Mouse (Mus musculus) ES-Bruce4 (cell line): ENCODE results near the gene Pyroxd2. TPM values are rescaled to one million over a fixed set of nuclear protein-coding genes. Genes with fewer than 3 reads are reported as not detected.
"Not testable (repeated sequence)": the region's sequence is repeated elsewhere in the genome, so short reads cannot be mapped to it uniquely, and the experiment has no call there.

Experiments
- H3K27ac ChIP-seq: 2 replicates; pipeline ENCODE4 v1.5.1; 2012; ENCODE audit warnings: low read length, inconsistent platforms; ENCODE audit not compliant: insufficient read depth
- H3K27me3 ChIP-seq: 2 replicates; pipeline ENCODE4 v1.6.1; 2012; ENCODE audit warnings: mild to moderate bottlenecking, low read length, inconsistent platforms; ENCODE audit not compliant: control insufficient read depth, poor library complexity, insufficient read depth, severe bottlenecking
- H3K36me3 ChIP-seq: 2 replicates; pipeline ENCODE4 v1.6.1; 2012; ENCODE audit warnings: inconsistent platforms, mild to moderate bottlenecking, low read length, moderate library complexity; ENCODE audit not compliant: control insufficient read depth, poor library complexity, insufficient read depth, severe bottlenecking
- H3K4me1 ChIP-seq: one replicate; pipeline ENCODE4 v1.8.1; 2011; ENCODE audit warnings: low read length; ENCODE audit not compliant: control insufficient read depth, insufficient read depth
- H3K4me3 ChIP-seq: 2 replicates; pipeline ENCODE4 v1.5.1; 2011; ENCODE audit warnings: low read depth, mild to moderate bottlenecking, low read length
- H3K9ac ChIP-seq: 2 replicates; pipeline ENCODE4 v1.6.1; 2012; ENCODE audit warnings: low read depth, mild to moderate bottlenecking, inconsistent platforms; ENCODE audit not compliant: poor library complexity, severe bottlenecking
- H3K9me3 ChIP-seq: replicated peaks from 2 replicates; pipeline ENCODE4 v1.6.1; 2012; ENCODE audit warnings: mild to moderate bottlenecking, low read length, inconsistent platforms; ENCODE audit not compliant: control insufficient read depth, poor library complexity, insufficient read depth, severe bottlenecking
- CTCF ChIP-seq: IDR thresholded peaks from one replicate; pipeline ENCODE4 v1.8.1; 2011; ENCODE audit warnings: low read depth, low read length
- EP300 ChIP-seq: IDR thresholded peaks from 2 replicates; pipeline ENCODE4 v1.6.1; 2011; ENCODE audit warnings: low read depth, low read length; ENCODE audit not compliant: insufficient read depth
- POLR2A ChIP-seq: IDR thresholded peaks from one replicate; pipeline ENCODE4 v1.8.1; 2011; ENCODE audit warnings: low read length; ENCODE audit not compliant: insufficient read depth
- polyA plus RNA-seq: library from polyadenylated mRNA; stranded (reverse); fragments of >200 nt; gene quantifications from 2 replicates; pipeline ENCODE4 v1.2.4, GENCODE M21; 2011; ENCODE audit warnings: low read depth; ENCODE audit not compliant: missing spikeins, insufficient read depth, insufficient read length

Gene Pyroxd2
- polyA plus RNA-seq, 1 experiment = 0.81 TPM

DNA sequence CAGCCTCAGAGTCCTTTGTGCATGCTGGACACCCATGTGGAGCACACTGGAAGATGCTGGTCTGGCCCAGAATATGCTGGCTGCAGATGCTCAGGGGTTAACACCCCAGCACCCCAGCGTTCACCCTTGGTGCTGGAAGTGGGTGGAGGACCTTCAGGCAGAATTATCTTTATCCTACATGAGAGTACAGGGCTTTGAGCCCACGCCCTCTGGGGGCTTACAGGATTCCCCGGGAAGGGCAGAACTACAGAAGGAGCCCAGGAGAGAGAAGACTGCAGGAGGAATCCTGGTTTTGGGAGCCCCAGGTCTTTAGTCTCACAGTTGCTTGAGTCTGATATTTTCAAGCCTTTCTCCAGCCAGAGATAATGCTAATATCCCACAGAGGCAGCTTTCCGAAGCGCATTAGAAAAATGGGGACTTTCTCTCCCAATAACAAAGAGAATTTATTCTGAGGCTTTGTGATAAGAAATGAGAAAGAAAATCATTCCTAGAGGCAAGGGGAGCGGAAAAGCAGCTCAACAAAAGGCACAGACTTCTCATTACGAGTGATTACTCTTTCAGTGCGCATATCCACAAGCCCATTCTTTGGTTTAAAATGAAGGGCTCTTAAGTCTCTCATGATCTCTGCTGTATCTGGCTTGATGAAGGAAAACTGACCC lies 33.1 kb upstream of the Pyroxd2 start:
- Histone ChIP-seq H3K36me3 (no peaks in the 10 kb centered on the region), H3K4me3 (no peak overlapping the region), H3K27me3 (no peaks in the 10 kb centered on the region), H3K27ac (no peak overlapping the region), H3K4me1 (no peaks in the 10 kb centered on the region), H3K9me3 (no peaks in the 10 kb centered on the region), H3K9ac (no peak overlapping the region)
- TF ChIP-seq EP300 = no peak
- no peak for TF ChIP-seq POLR2A
- no peak for TF ChIP-seq CTCF

DNA sequence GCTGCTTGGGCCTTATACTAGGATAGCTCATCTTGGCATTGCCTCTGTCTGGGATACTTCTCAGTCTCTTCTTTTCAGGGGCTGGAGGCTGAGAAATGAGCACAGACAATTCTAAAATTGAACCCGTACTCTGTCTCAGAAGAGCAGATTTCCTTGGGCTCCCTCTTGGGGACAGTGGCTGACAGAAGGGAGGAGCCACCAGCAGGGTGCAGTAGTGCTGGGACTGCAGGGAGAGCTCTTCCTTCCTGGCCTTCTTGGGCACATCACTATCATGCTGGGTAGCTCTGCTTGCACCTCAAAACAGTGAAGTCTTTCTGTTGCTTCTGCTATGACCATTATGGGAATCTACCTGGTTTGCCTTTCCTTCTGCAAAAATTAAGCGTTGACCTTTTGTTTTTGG lies 32.6 kb upstream of the Pyroxd2 start:
- no peaks in the 10 kb centered on the region for H3K27me3 ChIP-seq
- no peaks in the 10 kb centered on the region for H3K36me3 ChIP-seq
- no peak overlapping the region for H3K4me3 ChIP-seq
- no peak overlapping the region for H3K27ac ChIP-seq
- H3K9me3 ChIP-seq = no peaks in the 10 kb centered on the region
- H3K4me1 ChIP-seq = no peaks in the 10 kb centered on the region
- H3K9ac ChIP-seq = no peak overlapping the region
- no peak for TF ChIP-seq EP300
- TF ChIP-seq CTCF = peak; percentile 39

DNA sequence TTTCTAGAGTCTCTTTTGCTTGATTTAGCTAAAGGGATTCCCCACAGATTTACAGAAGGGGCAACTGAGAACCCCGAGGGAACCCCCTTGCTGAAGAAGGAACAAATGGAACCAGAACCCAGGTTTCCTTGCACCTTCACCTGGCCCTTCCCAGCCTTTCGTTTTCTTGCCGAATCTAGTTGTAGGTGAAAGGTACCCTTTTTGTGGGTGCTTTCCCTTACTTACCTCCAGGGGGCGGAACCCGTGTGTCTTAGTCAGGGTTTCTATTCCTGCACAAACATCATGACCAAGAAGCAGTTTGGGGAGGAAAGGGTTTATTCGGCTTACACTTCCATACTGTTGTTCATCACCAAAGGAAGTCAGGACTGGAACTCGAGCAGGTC lies 27.6 kb upstream of the Pyroxd2 start:
- Histone ChIP-seq H3K9ac (peak overlapping the region; percentile 51), H3K4me3 (peak overlapping the region; percentile 48)
- H3K36me3 ChIP-seq, H3K27me3 ChIP-seq, H3K4me1 ChIP-seq, H3K27ac ChIP-seq, H3K9me3 ChIP-seq: not testable (repeated sequence)

DNA sequence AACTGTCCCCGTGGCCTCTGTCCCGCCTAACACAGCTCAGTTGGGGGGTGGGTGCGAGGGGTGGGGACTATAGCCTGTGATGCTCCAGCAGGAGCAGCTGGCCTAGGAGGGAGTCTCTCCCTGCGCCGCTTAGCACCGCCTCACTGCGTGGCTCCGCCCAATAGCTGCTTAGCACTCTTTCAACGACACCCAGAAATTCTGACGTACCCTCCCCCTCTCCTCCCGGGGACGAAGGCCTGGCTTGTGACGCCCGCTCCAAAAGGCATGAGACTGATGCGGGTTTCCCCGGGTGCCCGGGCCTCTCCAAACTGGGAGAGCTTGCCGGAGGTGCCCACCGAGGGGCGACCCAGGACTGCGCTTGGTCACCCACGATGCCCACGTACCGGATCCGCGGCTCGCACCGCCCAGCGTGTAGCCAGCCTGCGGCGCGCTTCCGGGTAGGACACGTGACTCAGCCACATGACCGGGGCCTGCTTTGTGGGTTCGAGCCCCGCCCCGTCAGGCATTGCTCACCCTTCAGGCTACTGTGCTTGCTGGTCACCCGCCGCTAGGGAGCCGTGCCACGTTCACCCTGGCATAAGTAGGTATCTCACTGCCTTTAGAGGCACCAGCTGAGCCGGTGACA lies 27.1 kb upstream of the Pyroxd2 start, which contains the start of gene Hps1:
TSS of gene Hps1 (minus strand) at position 448 of the 625 bp plus-strand sequence.
- Histone ChIP-seq H3K27ac (no peak within 1 kb of the TSS), H3K9me3 (no peaks in the 10 kb centered on the region), H3K9ac (peak within 1 kb of the TSS; percentile 51), H3K4me3 (peak within 1 kb of the TSS; percentile 48), H3K27me3 (no peaks in the 10 kb centered on the region), H3K36me3 (no peaks in the 10 kb centered on the region), H3K4me1 (no peaks in the 10 kb centered on the region)
- TF ChIP-seq EP300 = no peak
- TF ChIP-seq CTCF = no peak
- TF ChIP-seq POLR2A = peak; percentile 6

DNA sequence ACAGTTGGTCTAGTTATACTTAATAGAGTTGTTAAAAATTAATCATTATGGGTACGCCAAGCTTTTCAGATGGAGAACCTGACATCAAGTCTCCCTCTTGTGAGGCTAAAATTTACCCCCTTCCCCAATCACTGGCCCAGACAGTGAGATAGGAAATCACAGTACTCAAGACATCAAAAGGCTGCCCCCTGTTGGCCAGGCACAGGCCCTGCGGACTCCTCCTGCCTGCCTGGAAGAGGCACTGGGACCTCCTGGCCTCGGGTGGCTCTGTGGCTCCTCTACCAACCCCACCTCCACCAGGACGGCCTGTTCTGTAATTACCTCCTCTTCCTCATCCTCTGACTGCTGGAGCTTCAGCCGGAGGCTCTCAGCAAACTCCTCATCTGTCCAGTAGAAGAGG lies 25.2 kb upstream of the Pyroxd2 start:
- no peaks in the 10 kb centered on the region for H3K36me3 ChIP-seq
- H3K9me3 ChIP-seq = no peaks in the 10 kb centered on the region
- H3K9ac ChIP-seq = no peak overlapping the region
- TF ChIP-seq EP300 (no peak), POLR2A (no peak), CTCF (peak; percentile 65)
- no peak overlapping the region for H3K4me3 ChIP-seq
- no peaks in the 10 kb centered on the region for H3K27me3 ChIP-seq
- H3K4me1 ChIP-seq = no peaks in the 10 kb centered on the region
- no peak overlapping the region for H3K27ac ChIP-seq

DNA sequence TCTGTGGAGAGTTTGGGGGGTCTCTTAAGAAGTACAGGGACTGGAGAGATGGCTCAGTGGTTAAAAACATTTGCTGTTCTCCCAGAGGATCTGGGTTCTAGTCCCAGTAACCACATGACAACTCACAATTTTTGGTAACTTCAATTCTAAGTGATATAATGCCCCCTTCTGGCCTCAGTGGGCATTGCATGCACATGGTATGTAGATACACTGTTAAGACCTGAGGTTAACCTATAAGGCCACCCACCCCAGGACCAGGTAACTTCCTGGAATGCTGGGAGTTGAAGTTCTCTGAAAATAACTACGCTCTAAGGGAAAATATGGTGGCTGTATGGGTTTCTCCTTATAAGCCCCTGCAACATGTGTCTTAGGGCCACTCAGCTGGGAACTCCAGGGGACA lies 24.2 kb upstream of the Pyroxd2 start:
- no peaks in the 10 kb centered on the region for H3K9me3 ChIP-seq
- no peaks in the 10 kb centered on the region for H3K4me1 ChIP-seq

More for the DNA sequence above, 24.2 kb upstream of the Pyroxd2 start:
- Histone ChIP-seq H3K4me3 (no peak overlapping the region), H3K27ac (no peak overlapping the region), H3K36me3 (no peaks in the 10 kb centered on the region), H3K27me3 (no peaks in the 10 kb centered on the region), H3K9ac (no peak overlapping the region)
- no peak for TF ChIP-seq EP300
- TF ChIP-seq CTCF = peak; percentile 11
